Comparison of ENCODE assay signal across 9 mouse cellular contexts in the genomic region with DNA sequence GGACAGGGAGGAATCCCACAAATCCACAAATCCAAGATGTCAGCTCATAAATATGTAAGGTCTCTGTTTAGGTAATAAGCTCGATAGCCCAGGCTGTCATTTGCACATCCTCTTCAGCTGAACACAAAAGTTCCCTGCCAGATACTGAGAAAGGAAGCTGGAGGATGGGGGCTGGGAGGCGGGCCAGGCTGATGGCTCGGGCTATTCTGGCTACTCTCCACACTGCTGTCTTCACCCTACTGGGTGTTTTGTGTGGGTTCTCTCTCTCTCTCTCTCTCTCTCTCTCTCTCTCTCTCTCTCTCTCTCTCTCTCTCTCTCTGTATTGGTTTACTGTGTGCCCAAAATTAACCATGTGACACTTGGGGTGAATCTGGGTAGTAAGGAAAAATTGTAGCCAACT.
DNase-seq lines count a peak whose midpoint lies in the region; ATAC-seq and TF ChIP-seq lines count a peak whose summit lies in the region.
"Had no signal": no experiment of that assay in that cellular context is flagged by ENCODE, and none has a peak within 500 bp of the region (broad histone marks: within the 10 kb centered on the region; RNA-seq: fewer than 3 reads in every experiment).

No protein-coding gene starts in this region.

- TF ChIP-seq POLR2A in cerebellum, adult 2 months (IDR thresholded peaks at IDR 0.05; ENCODE audit: borderline replicate concordance, insufficient read depth, low read length): no peak

- no peak overlapping the region for H3K4me2 ChIP-seq in lung, embryonic 14.5 days
- no peak overlapping the region for H3K4me2 ChIP-seq in forebrain, embryonic 16.5 days (ENCODE audit: low read length)

- DNase-seq in lung, embryonic 14.5 days: peak; percentile 64
- DNase-seq in lung, adult 18-20 months: no peak
- DNase-seq in cerebellum, adult 2 months: peak; percentile 50 to 59
- peak; percentile 87 to 88 for DNase-seq in heart, postnatal 10 days
- no peak for DNase-seq in thymus, postnatal 36 days
- DNase-seq: spleen, adult 18-20 months had no signal

- H3K4me3 ChIP-seq in lung, embryonic 14.5 days (ENCODE audit: low read depth, low read length): no peak overlapping the region
- peak overlapping the region; percentile 38 for H3K4me3 ChIP-seq in cerebellum, adult 2 months (replicated peaks; ENCODE audit: insufficient read depth, low read depth, low read length)
- no peak overlapping the region for H3K4me3 ChIP-seq in forebrain, embryonic 16.5 days (replicated peaks; ENCODE audit: low read length)

- H3K27me3 ChIP-seq in lung, embryonic 14.5 days (ENCODE audit: insufficient read depth, low read length): no peaks in the 10 kb centered on the region
- H3K27me3 ChIP-seq in cerebellum, adult 2 months (ENCODE audit: control insufficient read depth, insufficient read depth, low read length): no peaks in the 10 kb centered on the region
- no peaks in the 10 kb centered on the region for H3K27me3 ChIP-seq in forebrain, embryonic 16.5 days (replicated peaks; ENCODE audit: control insufficient read depth, insufficient read depth, low read length)

- peak; percentile 76 for ATAC-seq in lung, embryonic 14.5 days (ENCODE audit: insufficient read depth)
- ATAC-seq in forebrain, embryonic 16.5 days: peak; percentile 57; the same call in 1 of the 2 replicates
- ATAC-seq in megakaryocyte-erythroid progenitor cell, adult 5-6 weeks (replicated peaks; ENCODE audit: low FRiP score, low TSS enrichment, poor library complexity, severe bottlenecking): no peak

- no peak overlapping the region for H3K27ac ChIP-seq in lung, embryonic 14.5 days (ENCODE audit: low read depth)
- H3K27ac ChIP-seq in cerebellum, adult 2 months (ENCODE audit: insufficient read depth, low read length): peak overlapping the region; percentile 15; the same call in 1 of the 2 replicates
- no peak overlapping the region for H3K27ac ChIP-seq in forebrain, embryonic 16.5 days (ENCODE audit: low read length)
- H3K27ac ChIP-seq: kidney, postnatal 0 days had no signal

- intact Hi-C loops in heart, postnatal 10 days (cut with DNase I): no loop called here

- H3K9ac ChIP-seq in lung, embryonic 14.5 days: no peak overlapping the region
- H3K9ac ChIP-seq in forebrain, embryonic 16.5 days (replicated peaks; ENCODE audit: low read depth, low read length): no peak overlapping the region

- no peaks in the 10 kb centered on the region for H3K9me3 ChIP-seq in lung, embryonic 14.5 days (ENCODE audit: low read depth, low read length)
- H3K9me3 ChIP-seq in forebrain, embryonic 16.5 days (ENCODE audit: control insufficient read depth, low read length): no peaks in the 10 kb centered on the region

- no peak for TF ChIP-seq CTCF in lung, embryonic 14.5 days (IDR thresholded peaks at IDR 0.05; ENCODE audit: low read depth)
- TF ChIP-seq CTCF in cerebellum, adult 2 months (IDR thresholded peaks at IDR 0.05; ENCODE audit: borderline replicate concordance, insufficient read depth, low read depth, low read length): no peak

- H3K4me1 ChIP-seq in lung, embryonic 14.5 days (ENCODE audit: insufficient read depth): no peaks in the 10 kb centered on the region
- H3K4me1 ChIP-seq in cerebellum, adult 2 months (ENCODE audit: control insufficient read depth, insufficient read depth, low read length): peaks cover 22% of the 10 kb centered on the region; the same call in 1 of the 2 replicates
- peaks cover 15% of the 10 kb centered on the region for H3K4me1 ChIP-seq in forebrain, embryonic 16.5 days (replicated peaks; ENCODE audit: control insufficient read depth, insufficient read depth, low read length)

- WGBS in lung, embryonic 14.5 days: 22% methylated on average over 3 of the region's 3 CpGs
- WGBS in cerebellum, adult 2 months: 20% methylated on average over 3 of the region's 3 CpGs
- 33% methylated on average over 3 of the region's 3 CpGs for WGBS in forebrain, embryonic 16.5 days

- H3K36me3 ChIP-seq in lung, embryonic 14.5 days (ENCODE audit: insufficient read depth): no peaks in the 10 kb centered on the region
- H3K36me3 ChIP-seq in forebrain, embryonic 16.5 days (ENCODE audit: control insufficient read depth, insufficient read depth): no peaks in the 10 kb centered on the region

Comparison
In these comparisons a context has a peak if more than half of its experiments do, and no peak if none do; other contexts are left out.
1. DNase-seq: peak in lung, embryonic 14.5 days (single experiment), cerebellum, adult 2 months (2 of 2) and heart, postnatal 10 days (2 of 2); none in lung, adult 18-20 months (0 of 2) and thymus, postnatal 36 days (0 of 2).